Mouse (Mus musculus) C2C12 (cell line): ENCODE data around the gene Dync1i1. TPM values are rescaled to one million over a fixed set of nuclear protein-coding genes. Genes with fewer than 3 reads are reported as not detected.

Source experiments
- H3K27me3 ChIP-seq: one replicate; pipeline ENCODE4 v1.6.1; 2011; ENCODE audit not compliant: control insufficient read depth, insufficient read depth, insufficient read length
- H3K36me3 ChIP-seq: one replicate; pipeline ENCODE4 v1.6.1; 2011; ENCODE audit not compliant: control insufficient read depth, insufficient read depth
- H3K4me3 ChIP-seq: one replicate; pipeline ENCODE4 v1.5.1; 2011; ENCODE audit warnings: mild to moderate bottlenecking, control low read depth; ENCODE audit not compliant: poor library complexity, insufficient read depth, severe bottlenecking
- H3K79me2 ChIP-seq: one replicate; pipeline ENCODE4 v1.6.1; 2011; ENCODE audit not compliant: control insufficient read depth, insufficient read depth
- H3K79me3 ChIP-seq: one replicate; pipeline ENCODE4 v1.6.1; 2011; ENCODE audit warnings: low read depth, control low read depth
- H3ac ChIP-seq: one replicate; pipeline ENCODE3; 2011; ENCODE audit warnings: low read depth; ENCODE audit not compliant: control insufficient read depth, insufficient read length
- CEBPB ChIP-seq: IDR thresholded peaks from one replicate; pipeline ENCODE4 v1.6.1; 2011; ENCODE audit warnings: low read depth, mild to moderate bottlenecking, control low read depth, moderate library complexity
- CTCF ChIP-seq: IDR thresholded peaks from one replicate; pipeline ENCODE4 v1.5.1; 2011; ENCODE audit not compliant: control insufficient read depth, insufficient read depth, insufficient read length
- FOSL1 ChIP-seq: IDR thresholded peaks from one replicate; pipeline ENCODE4 v1.8.0; 2011; ENCODE audit warnings: mild to moderate bottlenecking, low read length; ENCODE audit not compliant: poor library complexity, insufficient read depth, severe bottlenecking
- MAX ChIP-seq: IDR thresholded peaks from one replicate; pipeline ENCODE4 v1.6.1; 2011; ENCODE audit warnings: mild to moderate bottlenecking, control low read depth
- MYOD1 ChIP-seq: IDR thresholded peaks from one replicate; pipeline ENCODE4 v1.6.1; 2011; ENCODE audit warnings: low read depth; ENCODE audit not compliant: control insufficient read depth, insufficient read length
- MYOG ChIP-seq: IDR thresholded peaks from one replicate; pipeline ENCODE4 v1.6.1; 2011; ENCODE audit not compliant: control insufficient read depth, insufficient read length; ENCODE audit errors: extremely low read depth
- USF1 ChIP-seq: IDR thresholded peaks from one replicate; pipeline ENCODE4 v1.6.1; 2011; ENCODE audit warnings: low read depth, mild to moderate bottlenecking, control low read depth, moderate library complexity
- polyA plus RNA-seq: library from polyadenylated mRNA; unstranded; fragments of >200 nt; fragmentation: generic; extraction: Trizol; gene quantifications from one replicate; pipeline ENCODE4 v1.2.1, GENCODE M21; 2012; ENCODE audit warnings: missing spikeins

Dync1i1 gene
- polyA plus RNA-seq, 1 experiment, result 0.26 TPM

DNA sequence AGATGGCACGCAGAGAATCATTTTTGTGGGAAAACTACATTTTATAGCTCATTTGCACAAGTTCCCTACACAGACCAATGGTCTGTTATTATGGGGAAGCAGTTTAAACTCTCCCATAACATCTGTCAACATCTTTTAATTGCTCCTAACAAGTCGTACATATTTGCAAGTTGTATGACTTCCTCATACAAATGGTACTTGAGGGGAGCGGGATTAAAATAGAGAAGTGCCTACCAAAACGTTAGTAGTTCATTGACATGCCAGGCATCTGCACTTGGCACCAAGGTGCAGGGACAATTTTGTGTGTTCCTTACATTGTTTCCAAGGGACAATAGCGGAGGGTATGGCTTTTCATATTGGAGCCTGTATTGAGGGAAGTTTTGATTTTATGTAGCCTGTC is 140.7 kb downstream of the Dync1i1 start:
- no peaks in the 10 kb centered on the region for H3K79me3 ChIP-seq
- H3K4me3 ChIP-seq, result no peak overlapping the region
- peaks cover 11% of the 10 kb centered on the region for H3K27me3 ChIP-seq
- no peaks in the 10 kb centered on the region for H3K36me3 ChIP-seq
- no peak overlapping the region for H3ac ChIP-seq
- H3K79me2 ChIP-seq, result no peaks in the 10 kb centered on the region
- TF ChIP-seq CTCF (no peak), MYOD1 (no peak), CEBPB (no peak), FOSL1 (no peak), MAX (no peak), USF1 (no peak), MYOG (no peak)

DNA sequence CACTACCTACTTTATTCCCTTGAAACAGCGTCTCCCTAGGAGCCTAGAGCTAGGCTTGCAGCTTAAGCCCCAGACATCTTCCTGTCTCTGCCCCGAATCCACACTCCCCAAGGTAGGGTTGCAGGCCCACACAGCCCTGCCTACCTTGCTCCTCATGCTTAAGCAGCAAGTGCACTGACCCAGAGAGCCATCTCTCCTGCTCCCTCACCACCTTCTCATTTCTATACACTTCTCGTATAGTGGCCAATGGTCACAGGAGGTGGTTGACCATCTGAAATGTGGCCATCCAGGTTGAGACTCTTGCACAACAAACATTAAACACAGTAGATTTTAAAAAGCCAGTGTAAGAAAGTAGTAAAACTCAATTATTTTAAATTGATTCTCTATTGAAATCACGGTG is 141.8 kb downstream of the Dync1i1 start:
- H3K79me2 ChIP-seq, result no peaks in the 10 kb centered on the region
- TF ChIP-seq MYOG, result no peak
- no peak for TF ChIP-seq CTCF
- no peak for TF ChIP-seq MYOD1
- no peak for TF ChIP-seq USF1
- no peak for TF ChIP-seq CEBPB
- no peak for TF ChIP-seq FOSL1
- no peak overlapping the region for H3K4me3 ChIP-seq
- H3ac ChIP-seq, result no peak overlapping the region
- H3K27me3 ChIP-seq, result peaks cover 6% of the 10 kb centered on the region
- no peaks in the 10 kb centered on the region for H3K79me3 ChIP-seq
- H3K36me3 ChIP-seq, result no peaks in the 10 kb centered on the region

- Histone ChIP-seq H3K79me3 (no peaks in the 10 kb centered on the region), H3K36me3 (no peaks in the 10 kb centered on the region), H3K79me2 (no peaks in the 10 kb centered on the region), H3ac (no peak overlapping the region), H3K4me3 (no peak overlapping the region), H3K27me3 (peaks cover 6% of the 10 kb centered on the region)
- no peak for TF ChIP-seq FOSL1
- no peak for TF ChIP-seq CTCF
- TF ChIP-seq MYOG, result no peak
- no peak for TF ChIP-seq USF1
- no peak for TF ChIP-seq MAX
Measured at GRCm38 (mm10) chr6:5871060-5871459, 145.6 kb downstream of the Dync1i1 start.

DNA sequence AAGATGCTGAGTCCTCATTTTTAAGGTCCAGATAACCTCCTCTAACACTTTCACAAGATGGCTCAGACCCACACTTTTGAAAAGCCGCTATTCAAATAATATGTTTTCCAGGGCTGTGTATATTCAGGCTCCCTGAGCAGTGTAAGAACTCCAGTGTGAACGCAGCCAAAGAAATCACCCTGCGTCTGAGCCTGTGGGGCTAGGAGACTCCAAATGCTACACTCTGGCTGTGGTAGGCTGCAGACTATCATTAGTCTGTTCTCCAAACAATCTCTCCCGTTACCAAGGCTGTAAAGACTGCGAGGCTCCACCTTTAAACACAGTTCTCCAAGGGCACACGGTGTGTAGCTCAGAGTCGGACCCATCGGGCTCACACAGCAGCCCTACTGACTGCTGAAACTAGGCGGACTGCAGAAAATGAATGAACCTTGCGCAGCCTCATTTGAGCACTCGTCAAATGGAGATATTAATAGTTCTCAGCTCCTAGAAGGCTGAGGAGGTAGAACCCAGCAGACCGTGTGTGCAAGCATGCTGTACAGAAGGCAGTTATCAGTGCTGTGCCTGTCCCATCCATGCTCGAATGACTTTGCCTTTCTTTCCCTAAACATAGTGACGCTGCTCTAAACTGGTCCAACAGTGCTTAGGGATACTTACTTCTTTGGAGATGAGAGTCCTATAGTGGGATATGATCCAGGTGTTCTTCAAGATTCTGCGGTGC is 146.3 kb downstream of the Dync1i1 start:
- no peak overlapping the region for H3K4me3 ChIP-seq
- H3ac ChIP-seq, result no peak overlapping the region
- peaks cover 6% of the 10 kb centered on the region for H3K27me3 ChIP-seq
- TF ChIP-seq FOSL1 (no peak), MAX (no peak), MYOD1 (no peak), MYOG (no peak)
- no peaks in the 10 kb centered on the region for H3K79me2 ChIP-seq
- no peaks in the 10 kb centered on the region for H3K79me3 ChIP-seq
- no peaks in the 10 kb centered on the region for H3K36me3 ChIP-seq

- Histone ChIP-seq H3ac (no peak overlapping the region), H3K4me3 (no peak overlapping the region), H3K79me2 (no peaks in the 10 kb centered on the region), H3K79me3 (no peaks in the 10 kb centered on the region), H3K36me3 (no peaks in the 10 kb centered on the region), H3K27me3 (no peaks in the 10 kb centered on the region)
- TF ChIP-seq MAX, result no peak
- no peak for TF ChIP-seq USF1
- TF ChIP-seq MYOD1, result no peak
- TF ChIP-seq CTCF, result no peak
- no peak for TF ChIP-seq CEBPB
- TF ChIP-seq MYOG, result no peak
Measured at GRCm38 (mm10) chr6:5889341-5889740, 163.9 kb downstream of the Dync1i1 start.

- Histone ChIP-seq H3K79me3 (no peaks in the 10 kb centered on the region), H3K27me3 (no peaks in the 10 kb centered on the region), H3ac (no peak overlapping the region), H3K4me3 (no peak overlapping the region), H3K36me3 (no peaks in the 10 kb centered on the region), H3K79me2 (no peaks in the 10 kb centered on the region)
- no peak for TF ChIP-seq CTCF
- TF ChIP-seq MYOG, result no peak
- TF ChIP-seq MYOD1, result no peak
- TF ChIP-seq MAX, result no peak
- TF ChIP-seq CEBPB, result no peak
- TF ChIP-seq FOSL1, result no peak
- no peak for TF ChIP-seq USF1
Measured at GRCm38 (mm10) chr6:5911295-5911694, 185.9 kb downstream of the Dync1i1 start.
